Mouse (Mus musculus) embryonic facial prominence, embryonic 10.5 days (tissue): ENCODE measurements at regions not wholly inside any gene's neighbourhood (a gene's known extent, or its start where the extent isn't known, plus 50 kb on each side); places are given as distances from the start of the nearest gene placed in this dataset.
A peak's percentile ranks its signal among the peaks of the same experiment; 100 is the strongest.

Experiments used
- DNase-seq: peaks from one replicate; pipeline ENCODE4 v3.0.0-alpha.2; 2017; ENCODE audit warnings: low spot score
- H3K27ac ChIP-seq: fragments of 300-500 bp; sonication (generic); replicated peaks from 2 replicates; pipeline ENCODE4 v1.5.1; 2016; ENCODE audit warnings: mild to moderate bottlenecking
- H3K27me3 ChIP-seq: fragments of 300-500 bp; sonication (generic); replicated peaks from 2 replicates; pipeline ENCODE4 v1.6.1; 2016; ENCODE audit warnings: low read depth, mild to moderate bottlenecking; ENCODE audit not compliant: poor library complexity, severe bottlenecking
- H3K36me3 ChIP-seq: fragments of 300-500 bp; sonication (generic); replicated peaks from 2 replicates; pipeline ENCODE4 v1.6.1; 2016; ENCODE audit warnings: mild to moderate bottlenecking, moderate library complexity
- H3K4me1 ChIP-seq: fragments of 300-500 bp; sonication (generic); 2 replicates; pipeline ENCODE4 v1.6.1; 2016
- H3K4me3 ChIP-seq: fragments of 300-500 bp; sonication (generic); 2 replicates; pipeline ENCODE4 v1.5.1; 2016; ENCODE audit warnings: mild to moderate bottlenecking, moderate library complexity
- H3K9me3 ChIP-seq: fragments of 300-500 bp; sonication (generic); 2 replicates; pipeline ENCODE4 v1.6.1; 2016; ENCODE audit warnings: mild to moderate bottlenecking
- WGBS: fragments of 180-500 bp; shearing (Covaris S2); methylation state at CpG from one replicate; pipeline ENCODE4 v1.1.7; 2016; 5-methylcytosine and 5-hydroxymethylcytosine counted together

- Histone ChIP-seq H3K27ac (no peak overlapping the region), H3K36me3 (no peaks in the 10 kb centered on the region), H3K9me3 (no peaks in the 10 kb centered on the region), H3K4me1 (peaks cover 6% of the 10 kb centered on the region; the same call in 1 of the 2 replicates), H3K4me3 (no peak overlapping the region), H3K27me3 (no peaks in the 10 kb centered on the region)
- WGBS = 20% methylated on average over 3 of the region's 3 CpGs
- peak; percentile 27 for DNase-seq
These were observed 64.4 kb upstream of the Fst start for GRCm38 (mm10) chr13:114523116-114523515.

- no peak overlapping the region for H3K4me3 ChIP-seq
- no peaks in the 10 kb centered on the region for H3K27me3 ChIP-seq
- 47% methylated on average over 9 of the region's 9 CpGs for WGBS
- H3K9me3 ChIP-seq = no peaks in the 10 kb centered on the region
- DNase-seq = peak; percentile 42
- H3K4me1 ChIP-seq = peaks cover 6% of the 10 kb centered on the region; the same call in 1 of the 2 replicates
- H3K27ac ChIP-seq = no peak overlapping the region
- no peaks in the 10 kb centered on the region for H3K36me3 ChIP-seq
These were observed 68.1 kb upstream of the Fst start for GRCm38 (mm10) chr13:114526856-114527255.

GRCm38 (mm10) chr13:114530171-114530774, 71.5 kb upstream of the Fst start:
- Histone ChIP-seq H3K4me1 (peaks cover 6% of the 10 kb centered on the region; the same call in 1 of the 2 replicates), H3K9me3 (no peaks in the 10 kb centered on the region), H3K36me3 (no peaks in the 10 kb centered on the region), H3K27ac (no peak overlapping the region), H3K27me3 (no peaks in the 10 kb centered on the region), H3K4me3 (no peak overlapping the region)
- DNase-seq = no peak
- WGBS = 89% methylated on average over 11 of the region's 11 CpGs

GRCm38 (mm10) chr13:114531780-114532179, 73.0 kb upstream of the Fst start:
- DNase-seq = no peak
- peaks cover 3% of the 10 kb centered on the region; the same call in 1 of the 2 replicates for H3K4me1 ChIP-seq
- 75% methylated on average over 5 of the region's 5 CpGs for WGBS
- H3K27me3 ChIP-seq = no peaks in the 10 kb centered on the region
- no peaks in the 10 kb centered on the region for H3K9me3 ChIP-seq
- no peak overlapping the region for H3K27ac ChIP-seq
- no peak overlapping the region for H3K4me3 ChIP-seq
- no peaks in the 10 kb centered on the region for H3K36me3 ChIP-seq

GRCm38 (mm10) chr13:114532393-114533097, 73.8 kb upstream of the Fst start:
- Histone ChIP-seq H3K27me3 (no peaks in the 10 kb centered on the region), H3K4me3 (no peak overlapping the region), H3K36me3 (no peaks in the 10 kb centered on the region), H3K9me3 (no peaks in the 10 kb centered on the region), H3K27ac (no peak overlapping the region), H3K4me1 (no peaks in the 10 kb centered on the region)
- 77% methylated on average over 8 of the region's 8 CpGs for WGBS
- DNase-seq = no peak

GRCm38 (mm10) chr13:114534591-114534990, 75.8 kb upstream of the Fst start:
- no peaks in the 10 kb centered on the region for H3K27me3 ChIP-seq
- no peaks in the 10 kb centered on the region for H3K9me3 ChIP-seq
- no peaks in the 10 kb centered on the region for H3K4me1 ChIP-seq
- H3K4me3 ChIP-seq = no peak overlapping the region
- no peaks in the 10 kb centered on the region for H3K36me3 ChIP-seq
- WGBS = 64% methylated on average over 3 of the region's 3 CpGs
- DNase-seq = no peak
- H3K27ac ChIP-seq = no peak overlapping the region

- no peak overlapping the region for H3K27ac ChIP-seq
- no peak overlapping the region for H3K4me3 ChIP-seq
- H3K36me3 ChIP-seq = no peaks in the 10 kb centered on the region
- H3K9me3 ChIP-seq = no peaks in the 10 kb centered on the region
- H3K27me3 ChIP-seq = no peaks in the 10 kb centered on the region
- DNase-seq = no peak
- H3K4me1 ChIP-seq = no peaks in the 10 kb centered on the region
- WGBS = 81% methylated on average over 1 of the region's 1 CpGs
These were observed 77.0 kb upstream of the Fst start for GRCm38 (mm10) chr13:114535721-114536120.

- no peaks in the 10 kb centered on the region for H3K27me3 ChIP-seq
- H3K9me3 ChIP-seq = no peaks in the 10 kb centered on the region
- H3K36me3 ChIP-seq = no peaks in the 10 kb centered on the region
- no peak overlapping the region for H3K27ac ChIP-seq
- WGBS = 85% methylated on average over 3 of the region's 3 CpGs
- no peak for DNase-seq
- H3K4me3 ChIP-seq = no peak overlapping the region
- no peaks in the 10 kb centered on the region for H3K4me1 ChIP-seq
These were observed 113.0 kb upstream of the Fst start for GRCm38 (mm10) chr13:114571731-114572130.

GRCm38 (mm10) chr13:114584566-114584965, 125.8 kb upstream of the Fst start:
- Histone ChIP-seq H3K36me3 (no peaks in the 10 kb centered on the region), H3K27ac (no peak overlapping the region), H3K27me3 (no peaks in the 10 kb centered on the region), H3K4me1 (no peaks in the 10 kb centered on the region), H3K9me3 (no peaks in the 10 kb centered on the region), H3K4me3 (no peak overlapping the region)
- no peak for DNase-seq
- 73% methylated on average over 7 of the region's 7 CpGs for WGBS

GRCm38 (mm10) chr13:114587621-114588020, 128.9 kb upstream of the Fst start:
- Histone ChIP-seq H3K27me3 (no peaks in the 10 kb centered on the region), H3K9me3 (no peaks in the 10 kb centered on the region), H3K4me1 (no peaks in the 10 kb centered on the region), H3K27ac (no peak overlapping the region), H3K4me3 (no peak overlapping the region), H3K36me3 (no peaks in the 10 kb centered on the region)
- no peak for DNase-seq
- WGBS = 87% methylated on average over 2 of the region's 2 CpGs

GRCm38 (mm10) chr13:114603341-114603740, 144.6 kb upstream of the Fst start:
- 84% methylated on average over 13 of the region's 13 CpGs for WGBS

GRCm38 (mm10) chr13:114604037-114604694, 145.4 kb upstream of the Fst start:
- Histone ChIP-seq H3K27ac (no peak overlapping the region), H3K4me3 (no peak overlapping the region), H3K27me3 (no peaks in the 10 kb centered on the region), H3K9me3 (no peaks in the 10 kb centered on the region), H3K36me3 (no peaks in the 10 kb centered on the region), H3K4me1 (no peaks in the 10 kb centered on the region)
- whole genome bisulfite sequencing = 88% methylated on average over 11 of the region's 11 CpGs
- DNase-seq = no peak

More at GRCm38 (mm10) chr13:114603341-114603740, 144.6 kb upstream of the Fst start:
- Histone ChIP-seq H3K9me3 (no peaks in the 10 kb centered on the region), H3K4me1 (no peaks in the 10 kb centered on the region), H3K36me3 (no peaks in the 10 kb centered on the region), H3K27ac (no peak overlapping the region), H3K4me3 (no peak overlapping the region), H3K27me3 (no peaks in the 10 kb centered on the region)
- DNase-seq = no peak

- H3K27ac ChIP-seq = no peak overlapping the region
- H3K4me1 ChIP-seq = no peaks in the 10 kb centered on the region
- DNase-seq = no peak
- H3K27me3 ChIP-seq = no peaks in the 10 kb centered on the region
- H3K36me3 ChIP-seq = no peaks in the 10 kb centered on the region
- WGBS = 94% methylated on average over 1 of the region's 1 CpGs
- no peak overlapping the region for H3K4me3 ChIP-seq
- H3K9me3 ChIP-seq = no peaks in the 10 kb centered on the region
These were observed 155.2 kb upstream of the Fst start for GRCm38 (mm10) chr13:114613909-114614308.
